Mouse (Mus musculus) kidney, adult 2 months (tissue): ENCODE measurements around the gene Ddx58. TPM values are rescaled to one million over a fixed set of nuclear protein-coding genes. Genes with fewer than 3 reads are reported as not detected.
A peak's percentile ranks its signal among the peaks of the same experiment; 100 is the strongest.

Experiments used
- DNase-seq: peaks from one replicate; pipeline ENCODE4 v3.0.0; 2021
- H3K27ac ChIP-seq: fragments of 200-500 bp; 2 replicates; pipeline ENCODE4 v1.5.1; 2012; ENCODE audit warnings: low read depth, low read length, control low read depth, inconsistent platforms; ENCODE audit not compliant: insufficient read depth
- H3K27me3 ChIP-seq: fragments of 200-500 bp; replicated peaks from 2 replicates; pipeline ENCODE4 v1.6.1; 2012; ENCODE audit warnings: mild to moderate bottlenecking, moderate library complexity, low read length, inconsistent platforms; ENCODE audit not compliant: control insufficient read depth, insufficient read depth
- H3K36me3 ChIP-seq: fragments of 200-500 bp; 2 replicates; pipeline ENCODE4 v1.6.1; 2012; ENCODE audit warnings: mild to moderate bottlenecking, moderate library complexity, low read length, inconsistent platforms; ENCODE audit not compliant: control insufficient read depth, insufficient read depth
- H3K4me1 ChIP-seq: fragments of 200-500 bp; 2 replicates; pipeline ENCODE4 v1.6.1; 2011; ENCODE audit warnings: low read length; ENCODE audit not compliant: control insufficient read depth, insufficient read depth
- H3K4me3 ChIP-seq: fragments of 200-500 bp; 2 replicates; pipeline ENCODE4 v1.5.1; 2011; ENCODE audit warnings: mild to moderate bottlenecking, low read depth, low read length, control low read depth; ENCODE audit not compliant: insufficient read depth
- CTCF ChIP-seq: fragments of 200-500 bp; conservative IDR thresholded peaks from 2 replicates; pipeline ENCODE4 v1.5.1; 2011; ENCODE audit warnings: low read depth, mild to moderate bottlenecking, control low read depth, low read length, moderate library complexity, mixed read lengths; ENCODE audit not compliant: insufficient read depth, insufficient read length
- POLR2A ChIP-seq: fragments of 200-500 bp; IDR thresholded peaks from one replicate; pipeline ENCODE4 v1.6.1; 2011; ENCODE audit warnings: low read depth, low read length, control low read depth
- WGBS: fragments of 180-500 bp; shearing (Covaris S2); methylation state at CpG from one replicate; pipeline ENCODE4 v1.1.7; 2018; 5-methylcytosine and 5-hydroxymethylcytosine counted together
- polyA plus RNA-seq: library from polyadenylated mRNA; depleted of rRNA; stranded (reverse); fragments of >200 nt; gene quantifications from 2 replicates; pipeline ENCODE4 v1.2.3, GENCODE M21; 2012

The Ddx58 gene
- polyA plus RNA-seq, 1 experiment, result 19.4 TPM

DNA sequence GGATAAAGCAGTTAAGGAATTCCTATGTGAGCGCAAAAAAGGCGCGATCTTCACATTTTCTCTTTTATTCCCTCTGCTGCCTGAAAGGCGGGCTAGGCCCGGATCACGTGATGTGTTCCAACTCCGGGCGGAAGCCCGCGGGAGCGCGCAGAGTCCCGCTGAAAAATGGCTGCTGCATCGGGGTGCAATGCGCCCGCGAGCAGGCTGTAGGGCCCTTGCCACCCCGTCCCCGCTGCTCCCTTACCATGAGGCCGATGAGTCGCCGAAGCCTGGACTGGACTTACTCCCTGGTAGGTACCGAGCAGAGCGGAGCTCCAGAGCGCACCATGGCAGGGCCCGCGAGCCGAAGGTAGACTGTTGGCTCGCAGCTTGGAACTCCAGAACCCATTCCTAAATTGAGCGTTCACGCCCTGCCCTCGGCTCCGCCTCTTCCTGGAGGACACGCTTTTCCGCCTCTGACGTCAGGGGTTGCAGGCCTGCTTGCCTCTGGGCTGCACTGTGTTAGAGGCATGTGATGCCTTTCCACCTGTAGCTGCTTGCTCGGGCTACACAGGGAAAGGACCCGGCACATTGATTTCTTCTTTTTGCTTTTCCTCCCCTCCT is 29.9 kb upstream of the Ddx58 start, which contains the start of the genes Smim27 and Topors:
Smim27 (plus strand) TSS at position 150 of the 603 bp plus-strand sequence.
Topors (minus strand) TSS at position 421 of the 603 bp plus-strand sequence.
- Histone ChIP-seq H3K27me3 (no peaks in the 10 kb centered on the region), H3K36me3 (peaks cover 2% of the 10 kb centered on the region; the same call in 1 of the 2 replicates), H3K27ac (peak within 1 kb of the TSS; percentile 99), H3K4me1 (peaks cover 5% of the 10 kb centered on the region; the same call in 1 of the 2 replicates), H3K4me3 (peak within 1 kb of the TSS; percentile 97)
- TF ChIP-seq POLR2A (peak; percentile 99), CTCF (no peak)
- WGBS, result under 1% methylated on average over 38 of the region's 38 CpGs
- DNase-seq, result peak; percentile 98

DNA sequence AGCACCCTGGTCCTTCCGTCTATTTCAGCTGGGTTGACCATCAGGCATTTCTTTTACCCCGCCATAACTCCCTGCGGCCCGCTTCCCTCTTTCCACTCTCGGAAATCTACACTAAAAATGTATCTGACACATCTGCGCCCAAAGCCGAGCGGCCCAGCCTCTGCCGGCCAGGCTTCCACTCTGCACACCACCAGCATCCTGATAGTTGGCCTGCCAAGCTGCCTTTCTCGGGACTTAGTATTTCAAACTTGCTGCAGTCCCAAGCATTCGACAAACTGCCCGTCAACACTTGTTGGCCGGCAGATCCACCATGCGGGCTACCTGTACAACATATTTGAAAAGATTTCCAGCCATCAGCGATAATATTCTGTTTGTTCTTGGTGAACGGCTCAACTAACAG is 29.2 kb upstream of the Ddx58 start:
- TF ChIP-seq POLR2A (no peak), CTCF (no peak)
- H3K27ac ChIP-seq, result peak overlapping the region; percentile 99
- WGBS, result under 1% methylated on average over 16 of the region's 16 CpGs

DNA sequence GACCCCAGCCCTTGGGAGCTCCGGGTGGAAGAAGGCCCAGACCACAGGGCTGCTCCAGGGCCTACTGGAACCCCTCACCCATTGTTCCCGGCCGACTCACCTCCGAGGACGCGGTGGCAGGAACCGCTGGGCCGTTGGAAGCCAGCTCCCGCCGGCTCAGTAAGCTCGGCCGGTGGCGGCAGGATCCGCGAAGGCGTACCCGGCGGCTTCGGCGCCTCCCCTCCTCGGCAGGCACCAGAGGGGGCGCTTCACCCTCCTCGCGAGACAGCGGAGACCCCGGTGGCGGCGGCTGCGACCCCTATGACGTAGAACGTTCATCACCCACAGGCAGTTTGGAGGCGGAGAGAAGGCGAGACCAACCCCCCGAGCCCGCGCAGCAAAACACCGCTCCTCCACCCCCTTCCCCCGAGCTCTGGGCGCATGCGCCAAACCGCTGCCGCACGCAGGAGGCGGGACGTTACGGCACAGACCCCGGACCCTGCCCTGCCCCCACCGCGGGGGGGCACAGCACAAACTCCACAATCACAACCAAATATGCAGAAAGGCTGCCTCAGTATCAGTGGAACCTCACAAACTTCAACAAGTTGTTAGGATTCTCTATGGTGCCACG is 28.7 kb upstream of the Ddx58 start:
- no peaks in the 10 kb centered on the region; the same call in 1 of the 2 replicates for H3K36me3 ChIP-seq
- H3K4me1 ChIP-seq, result peaks cover 5% of the 10 kb centered on the region; the same call in 1 of the 2 replicates
- peak overlapping the region; percentile 99 for H3K27ac ChIP-seq
- peak; percentile 25 for TF ChIP-seq POLR2A
- peak; percentile 20; the same call in 1 of the 2 replicates for TF ChIP-seq CTCF
- WGBS, result under 1% methylated on average over 50 of the region's 50 CpGs
- DNase-seq, result peak; percentile 95
- no peaks in the 10 kb centered on the region for H3K27me3 ChIP-seq
- H3K4me3 ChIP-seq, result peak overlapping the region; percentile 97

More for the DNA sequence above, 29.2 kb upstream of the Ddx58 start:
- Histone ChIP-seq H3K4me1 (peaks cover 5% of the 10 kb centered on the region; the same call in 1 of the 2 replicates), H3K27me3 (no peaks in the 10 kb centered on the region), H3K4me3 (peak overlapping the region; percentile 97), H3K36me3 (no peaks in the 10 kb centered on the region; the same call in 1 of the 2 replicates)
- DNase-seq, result no peak

DNA sequence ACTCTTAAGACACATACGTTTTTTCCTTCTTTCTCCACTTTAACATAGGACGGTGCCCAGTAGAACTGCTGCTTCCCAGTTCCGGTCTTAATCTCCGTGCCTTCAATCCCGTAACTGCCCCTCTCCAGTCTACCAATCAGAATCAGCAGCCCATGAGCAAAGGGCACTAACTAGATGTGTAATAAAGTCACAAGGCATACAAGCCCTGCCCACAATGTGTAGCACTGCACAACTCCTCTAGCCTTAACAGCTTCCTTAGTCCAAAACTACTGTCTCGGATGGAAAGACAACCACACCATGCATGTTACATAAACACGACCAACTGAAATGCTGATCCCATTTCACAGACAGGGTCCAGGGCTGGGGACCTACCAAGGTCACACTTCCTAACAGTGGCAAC is 28.1 kb upstream of the Ddx58 start:
- Histone ChIP-seq H3K27ac (peak overlapping the region; percentile 88), H3K4me1 (peaks cover 5% of the 10 kb centered on the region; the same call in 1 of the 2 replicates), H3K27me3 (no peaks in the 10 kb centered on the region), H3K36me3 (no peaks in the 10 kb centered on the region; the same call in 1 of the 2 replicates), H3K4me3 (peak overlapping the region; percentile 97)
- WGBS, result 24% methylated on average over 7 of the region's 7 CpGs
- TF ChIP-seq POLR2A (no peak), CTCF (no peak)
- DNase-seq, result peak; percentile 83

DNA sequence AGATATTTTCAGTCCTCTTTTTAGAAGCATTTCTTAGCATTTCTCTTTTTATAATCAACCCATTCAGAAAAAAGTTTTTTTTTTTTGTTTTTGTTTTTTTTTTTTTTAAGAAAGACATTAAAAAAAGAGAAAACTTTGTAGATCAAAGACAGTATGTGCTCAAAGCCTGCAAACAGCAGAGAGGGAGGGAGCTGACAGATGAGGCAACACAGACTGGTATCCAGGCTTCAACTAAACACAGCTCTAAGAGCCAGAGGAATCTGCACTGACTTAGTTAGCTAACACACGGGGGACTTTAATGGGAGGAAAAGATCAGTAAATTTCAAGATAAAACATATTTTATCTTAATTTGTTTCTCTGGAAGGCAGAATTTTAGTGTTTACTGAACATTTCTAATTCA is 24.7 kb upstream of the Ddx58 start:
- WGBS, result 53% methylated on average over 1 of the region's 1 CpGs
- DNase-seq, result no peak
- H3K36me3 ChIP-seq, result peaks cover 14% of the 10 kb centered on the region

DNA sequence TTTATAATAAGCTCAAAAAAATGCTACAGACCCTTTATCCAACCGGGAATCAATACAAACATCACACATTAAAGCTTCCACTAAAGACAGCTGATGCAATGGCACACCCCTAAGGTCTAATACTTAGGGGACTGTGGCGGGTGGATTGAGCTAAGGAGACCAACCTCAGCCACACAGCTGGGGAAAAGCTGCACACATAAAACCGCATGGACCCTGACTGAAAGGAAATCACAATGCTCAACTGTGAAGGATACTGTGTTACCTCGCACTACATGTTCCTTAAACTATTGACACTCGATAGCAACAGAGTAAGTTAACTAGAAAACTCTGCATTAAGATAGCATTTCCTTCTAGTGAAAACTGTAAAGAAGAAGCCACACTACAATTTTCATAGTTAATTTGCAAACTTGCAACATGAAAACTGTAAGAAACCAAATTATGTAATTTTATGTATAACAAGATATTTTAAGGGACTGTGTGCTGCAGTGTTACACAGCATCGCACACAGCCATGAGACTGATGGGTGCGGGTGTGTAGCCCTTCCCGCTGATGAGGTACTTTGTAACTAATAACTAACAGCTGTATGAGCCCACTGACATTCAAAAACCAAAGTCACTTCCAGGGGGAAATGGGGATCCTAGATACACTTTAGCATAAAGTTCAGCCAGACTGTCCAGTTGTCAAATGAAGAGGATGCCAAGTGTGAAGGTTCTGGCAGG is 14.9 kb upstream of the Ddx58 start:
- Histone ChIP-seq H3K36me3 (peaks cover 2% of the 10 kb centered on the region; the same call in 1 of the 2 replicates), H3K27ac (no peak overlapping the region), H3K27me3 (no peaks in the 10 kb centered on the region), H3K4me3 (no peak overlapping the region), H3K4me1 (no peaks in the 10 kb centered on the region)
- no peak for DNase-seq
- no peak for TF ChIP-seq POLR2A
- TF ChIP-seq CTCF, result no peak
- 81% methylated on average over 8 of the region's 8 CpGs for WGBS

More for the DNA sequence above, 24.7 kb upstream of the Ddx58 start:
- Histone ChIP-seq H3K4me3 (no peak overlapping the region), H3K27ac (no peak overlapping the region), H3K4me1 (peaks cover 5% of the 10 kb centered on the region; the same call in 1 of the 2 replicates), H3K27me3 (no peaks in the 10 kb centered on the region)
- no peak for TF ChIP-seq CTCF
- TF ChIP-seq POLR2A, result no peak

DNA sequence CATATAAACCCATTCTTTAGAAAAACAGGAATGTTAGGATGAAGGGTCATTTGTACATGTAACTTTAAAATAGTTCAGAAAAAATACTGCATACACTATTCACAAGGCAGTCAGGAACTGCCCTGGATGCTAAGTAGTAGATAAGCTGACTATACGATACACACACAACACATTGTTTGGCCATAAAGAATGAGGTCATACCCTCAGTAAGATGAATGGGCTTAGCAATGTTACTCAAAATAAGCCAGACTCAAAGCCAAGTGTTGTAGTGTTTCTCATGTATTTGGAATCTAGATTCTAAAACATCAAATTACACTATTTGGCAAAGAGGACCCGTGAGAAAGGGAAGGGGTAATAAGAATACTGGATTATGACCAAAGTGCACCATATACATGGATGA is 14.1 kb upstream of the Ddx58 start:
- Histone ChIP-seq H3K27ac (no peak overlapping the region), H3K4me1 (no peaks in the 10 kb centered on the region), H3K36me3 (no peaks in the 10 kb centered on the region), H3K27me3 (no peaks in the 10 kb centered on the region), H3K4me3 (no peak overlapping the region)
- 77% methylated on average over 2 of the region's 2 CpGs for WGBS
- DNase-seq, result no peak
- TF ChIP-seq CTCF (no peak), POLR2A (no peak)
